Mouse (Mus musculus) heart, postnatal 25 days (tissue): ENCODE data around the gene Nfkb2. TPM values are rescaled to one million over a fixed set of nuclear protein-coding genes. Genes with fewer than 3 reads are reported as not detected.

Experiments
- DNase-seq: peaks from one replicate; pipeline ENCODE4 v3.0.0; 2022; ENCODE audit warnings: low spot score
- intact Hi-C: fragments of 180-260 bp; cut with DNase I; formaldehyde crosslinking; loops from one replicate; pipeline ENCODE4 v1.15.1; 2025
- total RNA-seq, 2 experiments: library from RNA; stranded (reverse); gene quantifications; 2 replicates each; pipeline ENCODE4 v1.2.3; 2021

Gene Nfkb2
- 10 to 100 TPM; 17.2 to 18.8 TPM for total RNA-seq

GRCm38 (mm10) chr19:46304216-46304841, at the start of gene Nfkb2:
Gene Nfkb2, plus strand, starts transcription at chr19:46304320.
- intact Hi-C loops: loop anchor here (5.0 kb wide), 1 partner anchor 33 kb away; the partner anchor contains the start of gene Cuedc2
- peak; percentile 97 for DNase-seq

GRCm38 (mm10) chr19:46264762-46265161, 39.4 kb upstream of the Nfkb2 start:
- intact Hi-C loops: no loop called here
- no peak for DNase-seq

DNA sequence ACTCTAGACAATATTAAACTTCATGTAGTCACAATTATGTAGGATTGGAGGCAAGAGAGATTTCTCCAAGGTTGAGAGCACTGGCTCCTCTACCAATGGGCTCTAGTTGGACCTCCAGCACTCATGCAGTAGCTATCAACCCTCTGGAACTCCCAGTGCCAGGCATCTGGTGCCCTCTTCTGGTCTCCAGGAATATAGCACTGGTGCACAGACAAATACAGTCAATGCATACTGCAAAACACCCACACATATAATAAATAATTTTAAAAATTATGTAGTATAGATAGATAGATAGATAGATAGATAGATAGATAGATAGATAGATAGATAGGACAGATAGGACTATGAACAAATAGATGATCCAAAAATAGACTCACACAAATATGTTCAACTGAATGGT, 28.8 kb upstream of the Nfkb2 start:
- intact Hi-C loops: no loop called here
- no peak for DNase-seq

DNA sequence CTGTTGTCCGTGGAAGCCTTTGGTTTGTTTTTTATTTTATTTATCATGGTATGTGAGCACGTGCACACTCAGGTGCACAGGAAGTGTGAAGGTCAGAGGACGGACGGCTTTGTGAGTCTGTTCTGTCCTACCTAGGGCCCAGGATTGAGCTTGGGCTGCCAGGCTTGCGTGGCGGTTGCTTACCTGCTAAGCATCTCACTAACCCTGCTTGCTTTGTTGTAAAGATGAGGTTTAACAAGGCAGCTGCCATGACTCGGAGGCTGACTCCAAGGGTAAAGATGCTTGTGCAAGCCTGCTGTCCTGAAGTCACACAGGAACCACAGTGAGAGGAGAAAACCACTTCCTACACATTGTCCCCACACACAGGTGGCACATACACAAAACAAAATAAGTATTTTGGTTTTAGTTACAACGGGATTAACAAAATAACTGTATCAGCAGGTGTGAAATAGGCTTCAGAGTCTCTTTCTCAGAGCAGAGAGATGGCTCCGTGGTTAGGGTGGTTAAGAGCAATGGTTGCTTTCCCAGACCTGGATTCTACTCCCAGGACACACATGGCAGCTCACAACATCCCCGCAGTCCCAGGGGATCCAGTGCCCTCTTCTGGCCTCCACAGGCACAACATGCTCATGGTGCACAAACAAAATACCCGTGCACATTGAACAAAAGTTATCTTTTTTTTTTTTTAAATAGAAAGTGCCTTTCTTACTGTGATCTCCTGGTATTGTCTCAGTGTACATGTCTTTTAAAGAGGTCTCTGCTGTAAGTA, 21.9 kb upstream of the Nfkb2 start:
- intact Hi-C loops: no loop called here
- no peak for DNase-seq

GRCm38 (mm10) chr19:46284686-46285085, 19.4 kb upstream of the Nfkb2 start:
- intact Hi-C loops: no loop called here
- DNase-seq: no peak

- DNase-seq: no peak
- intact Hi-C loops: no loop called here
Observed at GRCm38 (mm10) chr19:46285631-46286030, 18.5 kb upstream of the Nfkb2 start.

DNA sequence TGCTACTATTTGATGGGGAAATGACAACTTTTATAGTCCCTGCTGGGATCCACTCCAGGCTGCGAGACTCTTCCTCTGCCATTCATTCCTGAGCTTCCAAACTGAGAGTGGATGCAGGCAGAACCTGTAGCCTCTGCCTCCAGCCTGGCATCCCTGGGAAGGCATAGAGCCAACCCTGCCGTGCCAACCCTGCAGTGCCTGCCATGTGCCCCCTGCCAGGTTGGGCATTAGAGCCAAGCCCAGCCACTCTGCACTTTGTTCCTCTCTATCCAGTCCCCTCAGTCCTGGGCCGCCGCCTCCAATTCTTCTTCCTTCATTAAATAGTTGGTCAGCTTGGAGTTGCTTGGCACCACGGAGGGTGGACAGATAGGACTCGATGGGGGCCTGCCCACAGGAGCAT, 18.1 kb upstream of the Nfkb2 start:
- no peak for DNase-seq

DNA sequence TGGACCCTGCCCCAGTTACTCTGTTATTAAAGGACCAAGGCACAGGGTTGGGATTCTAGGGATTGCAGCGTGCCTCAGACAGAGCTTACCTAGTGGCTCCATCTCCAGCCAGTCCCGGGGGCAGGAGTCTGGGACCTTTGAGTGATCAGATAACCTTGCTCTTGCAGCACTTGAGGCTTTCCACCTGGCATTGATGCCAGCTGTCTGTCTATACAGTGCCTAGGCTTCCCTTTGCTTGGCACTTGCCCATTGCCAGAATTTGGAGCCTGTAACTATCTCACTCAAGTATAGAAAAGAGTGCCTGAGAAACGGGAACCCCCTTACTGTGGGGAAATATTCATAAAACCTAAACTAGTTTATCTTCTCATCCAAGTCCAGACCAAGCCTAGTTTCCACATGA, 17.2 kb upstream of the Nfkb2 start:
- intact Hi-C loops: no loop called here
- DNase-seq: no peak

More for the DNA sequence above, 18.1 kb upstream of the Nfkb2 start:
- intact Hi-C loops: no loop called here

GRCm38 (mm10) chr19:46287566-46287965, 16.6 kb upstream of the Nfkb2 start:
- intact Hi-C loops: no loop called here

GRCm38 (mm10) chr19:46290535-46291105, 13.5 kb upstream of the Nfkb2 start:
- no peak for DNase-seq
- intact Hi-C loops: no loop called here

More at GRCm38 (mm10) chr19:46287566-46287965, 16.6 kb upstream of the Nfkb2 start:
- no peak for DNase-seq

DNA sequence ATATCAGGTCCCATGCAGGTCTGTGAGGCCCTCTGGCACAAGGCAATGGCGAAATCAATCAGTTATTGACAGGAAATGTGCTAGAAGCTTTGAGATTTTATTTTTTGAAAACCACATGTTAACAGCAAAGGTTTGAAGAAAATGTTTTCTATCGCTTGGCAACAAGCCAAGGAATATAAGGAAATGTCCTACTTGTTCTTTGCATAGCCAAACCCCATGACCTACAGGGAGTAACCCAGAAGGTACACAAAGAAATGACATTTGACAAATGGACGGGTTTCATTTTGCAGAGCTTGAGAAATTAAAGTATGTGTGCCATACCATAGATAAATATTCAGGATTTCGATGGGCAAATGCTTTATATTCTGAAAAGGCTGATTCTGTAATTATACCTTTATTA, 7.2 kb upstream of the Nfkb2 start:
- intact Hi-C loops: no loop called here
- no peak for DNase-seq

- no peak for DNase-seq
- intact Hi-C loops: loop anchor here (5.0 kb wide), 1 partner anchor 37 kb away; the partner anchor contains the start of gene Cuedc2
Observed at GRCm38 (mm10) chr19:46300294-46301045, 3.6 kb upstream of the Nfkb2 start.

- intact Hi-C loops: loop anchor here (5.0 kb wide), 1 partner anchor 35 kb away; the partner anchor contains the start of gene Cuedc2
Observed at GRCm38 (mm10) chr19:46302551-46302950, 1.6 kb upstream of the Nfkb2 start.

GRCm38 (mm10) chr19:46303251-46304215, 587 bp upstream of the Nfkb2 start:
- intact Hi-C loops: loop anchor here (5.0 kb wide), 1 partner anchor 34 kb away; the partner anchor contains the start of gene Cuedc2
- no peak for DNase-seq

More at GRCm38 (mm10) chr19:46302551-46302950, 1.6 kb upstream of the Nfkb2 start:
- DNase-seq: no peak

GRCm38 (mm10) chr19:46304908-46305333, 801 bp downstream of the Nfkb2 start:
- DNase-seq: no peak
- intact Hi-C loops: loop anchor here (5.0 kb wide), 1 partner anchor 32 kb away; the partner anchor contains the start of gene Cuedc2

DNA sequence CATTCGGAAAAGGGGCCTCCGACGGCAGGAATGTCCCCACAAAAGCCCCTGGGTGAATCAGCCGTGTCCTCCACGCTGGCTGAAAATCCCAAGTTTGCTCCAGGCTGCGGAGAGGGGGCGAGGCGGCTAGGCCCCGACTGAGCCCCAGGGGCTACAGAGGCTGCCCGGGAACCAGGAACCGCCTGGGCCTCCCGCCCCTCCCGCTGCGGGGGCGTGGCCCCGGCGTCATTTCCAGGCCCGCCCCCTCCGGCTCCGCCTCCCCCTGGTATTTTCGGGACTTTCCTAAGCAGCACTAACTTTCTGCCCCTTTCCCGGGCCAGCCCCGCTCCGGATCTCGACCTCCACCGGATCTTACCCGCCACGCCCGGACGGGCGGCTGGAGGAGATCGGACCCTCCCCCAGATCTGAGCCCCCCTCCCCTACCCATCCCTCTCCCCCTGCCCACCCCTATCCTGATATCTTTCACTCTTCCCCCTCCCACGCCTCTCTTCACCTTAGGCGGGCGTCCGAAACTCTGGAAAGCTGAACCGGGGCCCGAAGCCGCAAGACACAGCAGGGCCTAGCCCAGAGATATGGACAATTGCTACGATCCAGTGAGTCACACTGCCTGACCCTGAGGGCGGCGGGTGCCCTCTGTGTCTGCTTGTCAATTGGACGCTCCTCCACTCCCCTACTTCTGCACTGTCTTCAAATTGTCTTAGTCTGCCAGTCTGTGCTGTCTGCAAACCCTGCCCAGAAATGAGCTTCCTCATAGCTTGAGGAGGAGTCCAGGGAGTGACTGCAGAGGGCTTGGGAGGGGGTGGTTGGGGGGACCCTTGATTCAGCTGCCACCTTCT, 1.5 kb downstream of the Nfkb2 start:
- DNase-seq: peak; percentile 79
- intact Hi-C loops: no loop called here

DNA sequence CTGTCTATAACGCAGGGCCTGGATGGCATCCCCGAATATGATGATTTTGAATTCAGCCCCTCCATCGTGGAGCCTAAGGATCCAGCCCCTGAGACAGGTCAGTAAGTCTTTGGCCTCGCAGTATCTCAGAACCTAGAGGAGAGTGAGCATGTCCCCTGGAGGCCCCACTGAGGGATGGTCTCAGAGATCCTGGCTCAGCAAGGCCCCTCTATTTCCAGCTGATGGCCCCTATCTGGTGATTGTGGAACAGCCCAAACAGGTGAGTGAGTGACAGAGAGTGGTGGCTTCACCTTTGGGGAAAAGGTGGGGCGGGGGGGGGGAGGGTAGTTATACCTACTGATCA, 2.1 kb downstream of the Nfkb2 start:
- DNase-seq: no peak
- intact Hi-C loops: no loop called here

- intact Hi-C loops: no loop called here
- DNase-seq: no peak
Observed at GRCm38 (mm10) chr19:46306751-46307289, 2.7 kb downstream of the Nfkb2 start.
